Mouse (Mus musculus): Measurements from ENCODE around the gene Ide.

Ide gene

GRCm38 (mm10) chr19:37332726-37333125 is 4.9 kb downstream of the Ide start:
- DNase-seq: no peak

GRCm38 (mm10) chr19:37327216-37327615 is 10.4 kb downstream of the Ide start:
- no peak for DNase-seq

- no peak for DNase-seq
Measured at GRCm38 (mm10) chr19:37323566-37323965, 14.1 kb downstream of the Ide start.

- no peak for DNase-seq
Measured at GRCm38 (mm10) chr19:37320802-37321619, 16.6 kb downstream of the Ide start.

GRCm38 (mm10) chr19:37317359-37317758 is 20.3 kb downstream of the Ide start:
- no peak for DNase-seq

GRCm38 (mm10) chr19:37315091-37315490 is 22.6 kb downstream of the Ide start:
- DNase-seq: no peak

- no peak for DNase-seq
Measured at GRCm38 (mm10) chr19:37311426-37311825, 26.2 kb downstream of the Ide start.

GRCm38 (mm10) chr19:37310133-37310532 is 27.5 kb downstream of the Ide start:
- no peak for DNase-seq

GRCm38 (mm10) chr19:37308941-37309340 is 28.7 kb downstream of the Ide start:
- no peak for DNase-seq

GRCm38 (mm10) chr19:37307826-37308545 is 29.7 kb downstream of the Ide start:
- no peak for DNase-seq

- no peak for DNase-seq
Measured at GRCm38 (mm10) chr19:37306176-37306575, 31.5 kb downstream of the Ide start.

GRCm38 (mm10) chr19:37304866-37305265 is 32.8 kb downstream of the Ide start:
- no peak for DNase-seq

- no peak for DNase-seq
Measured at GRCm38 (mm10) chr19:37304006-37304405, 33.6 kb downstream of the Ide start.

- DNase-seq: no peak
Measured at GRCm38 (mm10) chr19:37301733-37302132, 35.9 kb downstream of the Ide start.

GRCm38 (mm10) chr19:37291676-37292075 is 46.0 kb downstream of the Ide start:
- DNase-seq: no peak

- no peak for DNase-seq
Measured at GRCm38 (mm10) chr19:37290906-37291305, 46.7 kb downstream of the Ide start.

GRCm38 (mm10) chr19:37284775-37285174 is 52.9 kb downstream of the Ide start:
- no peak for DNase-seq

GRCm38 (mm10) chr19:37283166-37283565 is 54.5 kb downstream of the Ide start:
- DNase-seq: no peak

- DNase-seq: no peak
Measured at GRCm38 (mm10) chr19:37281710-37282109, 55.9 kb downstream of the Ide start.

GRCm38 (mm10) chr19:37279194-37279593 is 58.5 kb downstream of the Ide start:
- DNase-seq: no peak

GRCm38 (mm10) chr19:37275555-37275954 is 62.1 kb downstream of the Ide start:
- DNase-seq: no peak

GRCm38 (mm10) chr19:37269106-37269505 is 68.5 kb downstream of the Ide start:
- no peak for DNase-seq

GRCm38 (mm10) chr19:37265333-37266103 is 72.1 kb downstream of the Ide start:
- peak; percentile 90 for DNase-seq

All from thymus, postnatal 4 days (tissue).